Mouse (Mus musculus): Measurements from ENCODE around the gene Calml4. TPM values are rescaled to one million over a fixed set of nuclear protein-coding genes. Genes with fewer than 3 reads are reported as not detected.

Calml4 gene
- total and polyA plus RNA-seq, 3 experiments, result not detected

Other genes starting within 250 kb of the Calml4 start
- gene Itga11, start 180.3 kb upstream of the Calml4 start, total RNA-seq (2012; rRNA removed), result 0.04 TPM in 1 of 2 replicates, not detected in the other
- gene Itga11, start 180.3 kb upstream of the Calml4 start, total RNA-seq (2014; rRNA removed), result 0.04 TPM in 2 replicates
- gene Itga11, start 180.3 kb upstream of the Calml4 start, polyA plus RNA-seq (2012; ENCODE audit: insufficient read length, low read depth), result 0.26 and 0.31 TPM in 2 replicates
- gene Fem1b, start 46.1 kb upstream of the Calml4 start, total RNA-seq (2012; rRNA removed), result 34.6 and 35.6 TPM in 2 replicates
- gene Fem1b, start 46.1 kb upstream of the Calml4 start, total RNA-seq (2014; rRNA removed), result 30.0 and 30.1 TPM in 2 replicates
- 26.6 and 26.8 TPM in 2 replicates for gene Fem1b, start 46.1 kb upstream of the Calml4 start, polyA plus RNA-seq (2012; ENCODE audit: insufficient read length, low read depth)
- gene Cln6, start 19.3 kb upstream of the Calml4 start, total RNA-seq (2012; rRNA removed), result 22.6 and 25.3 TPM in 2 replicates
- gene Cln6, start 19.3 kb upstream of the Calml4 start, total RNA-seq (2014; rRNA removed), result 16.2 and 17.8 TPM in 2 replicates
- gene Cln6, start 19.3 kb upstream of the Calml4 start, polyA plus RNA-seq (2012; ENCODE audit: insufficient read length, low read depth), result 29.4 and 35.1 TPM in 2 replicates
- gene Pias1, start 129.8 kb downstream of the Calml4 start, total RNA-seq (2012; rRNA removed), result 8.0 and 9.0 TPM in 2 replicates
- gene Pias1, start 129.8 kb downstream of the Calml4 start, total RNA-seq (2014; rRNA removed), result 11.4 and 11.9 TPM in 2 replicates
- gene Pias1, start 129.8 kb downstream of the Calml4 start, polyA plus RNA-seq (2012; ENCODE audit: insufficient read length, low read depth), result 18.1 and 22.7 TPM in 2 replicates